Mouse (Mus musculus) liver, postnatal 0 days (tissue): Measurements from ENCODE around the gene Neo1.
"Not testable (repeated sequence)": the region's sequence is repeated elsewhere in the genome, so short reads cannot be mapped to it uniquely, and the experiment has no call there.

ENCODE experiments used
- CTCF ChIP-seq: sonication (generic); IDR thresholded peaks from 2 replicates; pipeline ENCODE4 v1.5.1; 2016; ENCODE audit warnings: antibody characterized with exemption, low read depth
- EP300 ChIP-seq: IDR thresholded peaks from 2 replicates; pipeline ENCODE4 v1.6.1; 2016; ENCODE audit warnings: antibody characterized with exemption, low read depth, mild to moderate bottlenecking

- not testable (repeated sequence) for TF ChIP-seq EP300
- TF ChIP-seq CTCF, result peak; percentile 22; the same call in 1 of the 2 replicates
These were observed 65.1 kb downstream of the Neo1 start for GRCm38 (mm10) chr9:58971154-58971553.
